Mouse (Mus musculus) c-Kit-positive CD71-negative TER-119-negative erythroid progenitor cells, embryonic 14.5 days (primary cell): Measurements from ENCODE around the gene Cd2bp2.

ENCODE experiments used
- DNase-seq: peaks from one replicate; pipeline ENCODE4 v3.0.0-alpha.2; 2013; ENCODE audit warnings: low read depth

Cd2bp2 gene

DNA sequence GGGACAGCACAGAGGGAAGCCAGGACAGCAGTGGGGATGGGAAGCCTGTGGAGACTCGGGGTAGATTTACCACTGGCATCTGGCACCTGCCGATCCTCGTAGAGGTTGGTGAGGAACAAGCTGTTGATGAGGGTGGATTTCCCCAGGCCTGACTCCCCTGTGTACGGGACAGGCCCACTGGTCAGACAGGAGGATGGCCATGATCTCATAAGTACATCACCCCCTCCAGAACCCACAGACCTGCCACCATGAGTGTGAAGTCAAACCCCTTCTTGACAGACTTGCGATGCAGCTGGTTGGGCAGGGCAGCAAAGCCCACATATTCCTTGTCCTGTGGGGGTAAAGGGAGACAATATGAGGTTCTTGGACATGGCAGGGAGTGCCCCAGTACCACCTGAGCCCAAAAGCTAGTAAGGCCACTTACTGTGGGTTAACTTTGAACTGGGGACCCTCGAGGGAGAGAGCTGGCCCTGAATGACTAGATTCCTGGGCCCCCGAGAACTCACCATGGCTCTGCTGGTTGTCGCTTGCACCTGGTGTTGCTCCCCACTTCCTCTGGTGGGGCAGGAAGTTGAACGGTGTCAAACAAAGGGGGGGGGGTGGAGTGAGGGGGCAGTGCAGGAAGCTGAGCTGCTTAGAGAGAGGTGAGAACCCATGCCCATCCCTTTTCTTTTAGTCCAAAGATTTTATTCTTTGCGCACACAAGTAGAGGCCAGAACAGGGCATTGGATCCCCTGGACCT is 22.2 kb upstream of the Cd2bp2 start:
- no peak for DNase-seq

DNA sequence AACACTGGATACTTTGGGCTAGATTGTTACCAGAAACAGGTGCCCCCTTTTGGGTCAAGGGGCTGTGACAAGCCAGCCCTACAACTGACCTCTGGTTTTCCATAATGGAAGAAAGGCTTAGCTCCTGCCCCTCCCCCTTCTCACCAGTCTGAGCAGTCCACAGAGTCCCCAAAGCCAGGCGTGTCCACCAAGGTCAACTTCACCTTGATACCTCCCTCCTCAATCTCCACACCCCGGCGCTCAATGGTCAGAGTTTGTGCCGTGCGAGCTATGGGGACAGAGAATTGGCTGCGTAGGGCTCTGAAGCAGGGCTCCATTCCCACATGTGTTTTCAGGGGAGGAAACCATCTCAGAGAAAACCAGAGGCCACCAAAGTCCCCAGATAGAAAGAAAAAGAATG is 21.6 kb upstream of the Cd2bp2 start:
- DNase-seq, result no peak

DNA sequence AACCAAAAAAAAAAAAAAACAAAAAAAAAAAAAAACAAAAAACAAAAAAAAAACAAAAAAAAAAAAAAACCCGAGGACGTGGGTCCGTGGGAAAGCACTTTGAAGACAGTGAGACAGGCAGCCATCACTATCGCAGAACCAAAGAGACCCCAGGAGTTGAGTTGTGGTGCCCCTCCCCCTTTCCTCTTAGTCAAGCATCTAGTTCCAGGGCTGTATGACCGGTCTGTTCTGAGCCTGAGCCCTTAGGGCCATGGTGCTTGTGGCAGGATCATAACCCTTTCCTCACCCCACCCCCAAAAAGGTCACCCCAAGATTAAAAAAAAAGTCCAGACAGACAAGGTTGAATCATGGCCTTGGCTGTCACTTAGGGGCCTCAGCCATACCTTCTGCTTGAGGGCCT is 20.5 kb upstream of the Cd2bp2 start:
- no peak for DNase-seq

DNA sequence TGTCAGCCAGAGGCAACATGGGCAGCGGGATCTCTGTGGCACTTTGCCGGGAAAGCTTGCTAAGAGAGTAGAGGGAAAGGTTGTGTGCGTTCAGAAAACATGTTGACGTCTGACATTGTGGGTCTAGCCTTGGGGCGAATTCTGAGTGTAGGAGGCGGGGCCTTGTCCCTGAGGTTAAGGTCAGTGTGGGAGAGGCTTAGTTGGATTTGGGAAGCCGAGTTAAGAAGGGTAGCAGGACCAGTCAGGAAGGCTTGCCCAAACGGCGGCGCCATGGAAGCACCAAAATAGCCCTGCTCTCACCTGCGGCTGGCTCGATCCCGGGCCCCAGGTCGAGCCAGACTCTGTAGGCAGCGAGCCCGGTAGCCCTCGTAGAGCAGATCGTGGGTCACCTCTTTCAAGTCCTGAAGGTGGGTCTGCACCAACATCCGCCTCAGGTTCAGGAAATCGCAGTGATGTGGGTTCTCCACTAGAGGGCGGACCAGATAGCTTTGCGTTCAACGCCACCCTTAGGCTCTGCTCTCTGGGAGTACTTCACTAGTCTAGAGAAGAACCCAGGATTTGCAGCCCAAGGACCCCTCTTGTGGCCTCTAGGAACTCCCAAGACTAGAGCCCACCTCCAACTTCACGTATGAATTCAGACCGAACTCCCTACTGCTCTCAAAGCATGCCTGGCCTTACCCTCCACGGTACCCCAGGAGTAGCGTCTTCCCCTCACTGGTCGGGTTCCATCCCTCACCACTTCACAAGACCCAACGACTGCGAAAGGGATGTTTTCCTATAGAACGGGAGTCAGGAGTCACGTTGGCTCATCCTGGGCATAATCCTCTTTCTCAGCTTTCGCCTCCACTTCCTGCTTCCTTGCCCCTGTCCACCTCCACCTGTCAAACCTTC is 19.4 kb upstream of the Cd2bp2 start:
- no peak for DNase-seq

DNA sequence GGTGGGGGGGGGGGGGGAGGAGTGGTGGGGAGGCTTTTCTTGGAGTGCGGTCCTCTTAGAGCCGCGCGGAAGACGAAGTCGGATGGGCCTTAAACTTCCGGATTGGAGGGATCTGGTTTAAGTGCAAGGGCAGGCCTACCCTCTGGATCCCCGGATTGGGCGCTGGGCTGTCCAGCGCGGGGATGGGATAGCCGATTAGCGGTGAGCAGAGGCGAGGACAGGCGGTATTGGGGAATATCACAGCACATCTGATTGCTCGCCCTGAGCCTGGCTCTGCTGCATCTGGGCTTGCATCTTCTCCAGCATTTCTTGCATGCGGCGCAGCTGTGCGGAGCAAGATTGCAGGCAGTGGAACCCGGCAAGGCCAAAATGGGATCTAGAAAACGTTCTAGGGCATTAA is 18.7 kb upstream of the Cd2bp2 start:
- DNase-seq, result no peak

DNA sequence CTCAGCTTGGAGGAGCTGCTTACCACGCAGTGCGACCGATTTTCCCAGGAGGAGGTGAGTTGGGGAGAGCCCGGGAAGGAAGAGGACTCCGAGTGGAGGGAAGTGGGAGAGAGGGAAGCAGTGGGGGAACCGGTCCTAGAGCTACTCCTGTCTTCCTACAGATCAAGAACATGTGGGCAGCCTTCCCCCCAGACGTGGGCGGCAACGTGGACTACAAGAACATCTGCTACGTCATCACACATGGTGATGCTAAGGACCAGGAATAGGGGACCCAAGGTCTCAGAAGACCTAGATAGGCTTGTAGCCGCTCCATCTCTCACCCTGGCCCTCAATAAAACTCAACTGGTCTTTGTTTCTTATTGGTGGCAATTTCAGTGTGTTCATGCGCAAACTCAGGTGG is 18.1 kb upstream of the Cd2bp2 start:
- no peak for DNase-seq

DNA sequence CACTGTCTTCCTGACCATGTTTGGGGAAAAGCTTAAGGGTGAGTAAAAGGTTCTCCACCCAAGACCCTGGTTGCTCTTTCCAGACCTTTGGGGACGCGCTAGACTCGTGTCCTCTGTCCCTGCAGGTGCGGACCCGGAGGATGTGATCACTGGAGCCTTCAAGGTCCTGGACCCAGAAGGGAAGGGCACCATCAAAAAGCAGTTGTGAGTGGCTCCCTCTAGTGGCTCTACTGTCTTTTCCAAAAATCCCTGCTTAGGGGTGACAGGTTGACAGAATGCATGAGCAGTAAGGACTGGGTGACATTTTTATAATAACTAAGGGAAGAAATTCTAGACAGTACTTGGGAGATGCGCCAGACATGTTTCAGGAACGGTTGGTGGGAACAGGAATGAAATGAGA is 17.6 kb upstream of the Cd2bp2 start:
- no peak for DNase-seq

DNA sequence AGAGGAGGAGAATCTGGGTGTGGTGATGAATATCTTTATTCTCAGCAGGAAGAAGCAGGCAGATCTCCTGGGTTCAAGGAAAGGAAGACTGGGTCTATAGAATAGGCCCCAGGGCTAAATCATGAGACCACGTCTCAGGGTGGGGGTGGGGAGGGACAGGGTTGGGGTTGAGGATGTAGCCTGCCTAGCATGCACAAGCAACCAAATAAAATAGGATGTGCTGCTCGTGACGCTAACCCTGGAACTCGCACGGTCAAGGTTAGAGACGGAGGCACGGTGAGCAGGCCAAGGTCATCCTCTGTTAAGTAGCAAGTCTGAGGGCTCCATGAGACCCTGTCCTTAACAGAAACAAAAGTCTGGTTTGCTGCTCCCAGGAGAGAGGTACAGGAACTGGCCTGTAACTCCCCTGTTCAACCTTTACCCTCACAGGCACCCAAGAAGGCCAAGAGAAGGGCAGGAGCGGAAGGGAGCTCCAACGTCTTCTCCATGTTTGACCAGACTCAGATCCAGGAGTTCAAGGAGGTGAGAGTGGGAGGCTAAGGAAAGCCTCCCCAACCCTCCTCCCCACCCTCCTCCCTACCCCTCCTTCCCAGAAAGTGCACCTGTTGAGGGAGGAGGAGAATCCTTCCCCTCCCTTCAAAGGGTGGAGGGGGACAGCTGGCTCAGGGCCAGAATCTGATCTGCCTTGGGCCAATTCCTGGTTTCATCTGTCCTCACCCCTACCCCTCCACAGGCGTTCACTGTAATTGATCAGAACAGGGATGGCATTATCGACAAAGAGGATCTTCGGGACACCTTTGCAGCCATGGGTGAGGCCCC is 16.8 kb upstream of the Cd2bp2 start:
- DNase-seq, result no peak

- DNase-seq, result no peak
Measured at GRCm38 (mm10) chr7:127211014-127211745, 15.3 kb upstream of the Cd2bp2 start.

DNA sequence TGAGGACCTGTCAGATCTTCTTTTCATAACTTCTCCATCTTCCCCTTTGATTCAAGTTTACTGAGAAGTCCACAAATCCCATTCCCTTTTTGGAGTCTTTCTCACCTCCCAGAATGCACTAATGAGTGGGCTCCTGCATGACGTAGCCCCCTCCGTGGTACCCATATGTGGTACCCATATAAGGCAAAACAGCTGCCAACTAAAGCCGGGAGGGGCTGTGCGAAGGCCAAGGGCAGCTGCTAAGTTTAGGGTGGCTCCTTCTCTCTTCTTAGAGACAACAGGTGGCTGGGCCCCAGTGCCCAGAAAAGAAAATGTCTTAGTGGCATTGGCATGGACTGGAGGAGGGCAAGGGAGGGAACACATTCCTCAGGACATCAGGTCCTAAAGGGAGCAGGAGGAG is 14.4 kb upstream of the Cd2bp2 start:
- DNase-seq, result no peak

GRCm38 (mm10) chr7:127209851-127210250 is 14.0 kb upstream of the Cd2bp2 start:
- no peak for DNase-seq

DNA sequence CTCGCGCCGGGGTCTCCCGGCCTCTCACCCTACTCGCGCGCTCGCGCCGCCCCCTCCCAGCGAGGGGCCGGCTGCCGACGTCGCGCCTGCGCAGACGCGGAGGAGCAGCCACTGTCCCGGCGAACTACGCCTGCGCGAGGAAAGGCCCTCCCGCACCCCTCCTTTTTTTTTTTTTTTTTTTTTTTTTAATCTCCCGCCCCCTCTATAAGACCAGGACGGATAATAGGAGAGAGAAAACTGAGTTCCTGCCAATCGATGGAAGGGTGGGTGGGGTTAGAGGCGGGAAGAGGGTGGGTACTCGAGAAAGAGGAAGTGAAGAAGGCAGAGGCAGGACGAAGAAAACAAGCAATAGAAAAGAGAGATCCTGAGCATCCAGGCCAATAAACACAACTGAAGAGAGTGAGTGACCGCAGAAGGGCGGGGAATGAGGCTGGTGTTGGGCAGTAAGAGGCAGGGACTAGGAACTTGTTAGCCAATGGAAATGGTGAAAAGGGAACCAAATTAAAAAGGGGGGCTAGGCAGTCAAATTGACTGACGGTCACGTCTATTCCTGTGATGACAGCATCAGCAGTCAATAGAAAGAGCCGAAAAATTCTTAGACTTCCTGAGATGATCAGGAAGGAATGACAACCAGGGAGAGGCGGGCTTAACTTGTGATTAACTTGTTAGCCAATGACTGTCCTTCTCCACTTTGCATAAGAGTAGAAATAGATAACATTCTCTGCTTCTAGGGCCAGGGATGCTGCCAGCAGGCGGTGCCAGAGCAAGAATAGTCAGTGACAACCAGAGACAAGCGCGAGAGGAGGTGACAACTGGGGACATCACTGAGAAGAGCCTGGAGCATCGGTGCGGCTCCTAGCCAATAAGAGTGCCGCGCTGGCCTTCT is 12.9 kb upstream of the Cd2bp2 start, which contains the start of gene Mylpf:
TSS of gene Mylpf (plus strand) at position 338 of the 886 bp plus-strand sequence.
- peak; percentile 96 for DNase-seq

DNA sequence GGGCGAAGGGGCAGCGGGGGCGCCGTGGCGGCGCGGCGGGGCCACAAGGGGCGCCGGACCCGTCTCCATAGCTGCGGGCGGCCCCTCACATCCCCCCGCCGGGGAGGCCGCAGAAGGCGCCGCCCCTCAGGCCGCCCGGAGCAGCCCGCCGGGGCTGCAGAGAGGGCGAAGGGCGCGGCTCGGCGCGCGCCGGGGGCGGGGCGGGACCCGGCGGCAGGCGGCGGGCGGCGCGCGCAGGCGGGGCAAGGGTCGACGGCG is 12.4 kb upstream of the Cd2bp2 start, which contains the start of gene Tbc1d10b:
TSS of gene Tbc1d10b (minus strand) at position 174 of the 258 bp plus-strand sequence.
- no peak for DNase-seq

DNA sequence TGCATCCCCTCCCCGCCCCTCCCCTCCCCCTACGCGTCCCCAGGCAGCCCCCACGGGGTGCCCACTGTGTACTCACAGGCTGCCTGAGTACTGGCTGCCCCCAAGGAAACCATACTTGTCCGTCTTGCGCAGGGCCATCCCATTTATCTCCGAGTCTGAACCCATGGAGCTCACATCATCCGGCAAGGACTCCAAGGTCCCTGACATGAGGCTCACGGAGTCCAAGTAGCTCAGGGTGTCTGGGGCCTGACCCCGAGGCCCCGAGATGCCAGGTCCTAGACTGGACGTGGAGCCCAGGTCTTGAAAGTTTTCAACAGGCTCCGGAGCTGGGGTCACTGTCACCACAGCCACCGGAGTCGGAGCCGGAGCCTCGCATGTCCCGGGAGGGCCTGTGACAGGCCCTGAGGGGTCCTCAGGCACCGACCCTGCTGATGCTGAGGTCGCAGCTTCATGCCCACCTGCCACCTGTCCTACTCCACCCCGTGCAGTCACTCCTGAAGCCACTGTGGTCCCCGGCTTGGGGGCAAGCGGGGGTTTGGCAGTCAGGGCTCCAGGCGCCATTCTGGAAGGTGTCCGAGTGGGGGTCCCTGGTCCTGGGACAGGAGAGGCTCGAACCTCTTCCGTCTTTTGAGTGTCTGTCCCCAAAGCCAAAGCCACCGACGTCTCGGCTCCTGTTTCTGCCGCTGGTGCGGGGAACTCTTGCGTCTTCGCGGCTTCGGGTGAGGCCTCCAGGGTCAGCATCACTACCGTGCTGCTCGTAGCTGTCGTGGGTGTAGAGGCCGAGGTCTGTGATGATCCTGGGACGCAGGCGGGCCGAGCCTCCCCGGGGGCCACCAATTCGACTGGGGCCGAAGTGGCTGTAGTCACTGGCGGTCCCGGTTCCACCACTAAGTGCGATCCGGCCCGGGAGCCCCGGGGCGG is 11.8 kb upstream of the Cd2bp2 start:
- no peak for DNase-seq

DNA sequence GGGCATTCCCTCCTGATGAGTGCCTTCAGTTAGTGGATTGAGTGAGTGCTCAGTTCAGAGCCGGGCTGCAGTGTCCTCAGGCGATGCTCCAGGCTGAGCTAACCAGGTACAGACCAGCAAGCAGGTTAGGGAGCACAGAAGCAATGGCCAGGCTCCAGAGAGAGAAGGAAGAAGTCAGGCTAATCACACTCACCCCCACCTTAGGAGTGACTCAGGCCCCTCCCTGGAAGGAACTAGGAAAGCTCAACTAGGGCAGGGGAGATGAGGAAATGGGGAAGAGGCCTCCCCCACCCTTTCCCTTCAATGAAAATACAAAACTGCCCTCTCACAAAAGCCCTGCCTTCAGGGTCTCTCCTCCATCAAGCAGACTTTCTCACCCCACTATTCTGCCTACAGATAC is 10.8 kb upstream of the Cd2bp2 start:
- DNase-seq, result no peak

- DNase-seq, result no peak
Measured at GRCm38 (mm10) chr7:127196484-127196883, 634 bp upstream of the Cd2bp2 start.

GRCm38 (mm10) chr7:127194633-127195029 is 1.2 kb downstream of the Cd2bp2 start:
- DNase-seq, result no peak

DNA sequence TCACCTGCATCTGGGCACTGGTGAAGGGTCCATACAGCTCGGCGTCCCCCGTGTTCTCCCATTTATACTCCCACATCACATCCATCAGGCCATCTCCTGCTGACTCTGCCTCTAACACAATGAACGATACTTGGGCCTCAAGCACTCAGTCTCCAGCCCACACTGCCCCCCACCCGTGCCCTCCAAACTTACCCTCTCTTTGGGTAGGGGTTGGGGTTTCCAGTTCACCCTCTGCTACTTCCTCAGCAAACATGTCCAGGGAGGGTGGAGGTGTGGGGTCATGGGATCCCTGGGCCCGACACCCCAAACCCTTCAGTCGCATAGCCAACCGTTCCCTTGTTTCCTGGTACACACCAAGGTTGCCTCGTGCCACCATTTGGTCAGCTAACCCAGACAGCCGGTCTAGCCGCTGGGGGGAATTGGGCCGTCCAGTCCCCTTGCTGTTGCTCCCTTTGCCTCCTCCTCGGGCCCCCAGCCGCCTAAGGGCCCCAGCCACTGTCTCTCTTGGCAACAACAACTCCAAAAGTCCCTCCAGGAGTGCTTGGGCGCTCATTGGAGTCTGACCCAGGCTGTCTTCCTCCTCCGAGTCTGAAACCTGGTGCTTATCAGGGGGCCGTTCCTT is 1.7 kb downstream of the Cd2bp2 start:
- no peak for DNase-seq

DNA sequence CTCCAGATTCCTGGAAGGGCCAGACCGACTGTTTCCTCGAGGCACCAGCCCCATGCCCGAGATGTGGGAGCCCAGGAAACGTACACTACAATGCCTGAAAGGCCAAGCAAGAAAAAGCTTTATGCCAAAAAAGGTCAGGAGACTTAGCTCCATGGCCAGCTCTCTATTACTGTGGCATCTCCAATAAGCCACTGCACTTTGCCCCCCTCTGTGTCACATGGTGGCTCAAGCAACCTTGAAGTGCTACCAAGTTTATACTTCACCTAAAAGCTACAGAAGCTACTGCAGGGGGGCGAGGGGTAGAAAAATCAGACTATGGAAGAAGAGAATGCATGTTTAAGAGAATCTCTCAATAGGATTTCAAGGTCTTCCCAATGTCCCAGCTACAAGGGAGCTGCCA is 2.9 kb downstream of the Cd2bp2 start:
- DNase-seq, result no peak
